Mouse (Mus musculus) heart, adult 9 months (tissue): ENCODE data around the gene Dlg2.
A peak's percentile ranks its signal among the peaks of the same experiment; 100 is the strongest.

ENCODE experiments used
- DNase-seq, 2 experiments: peaks; one replicate each; pipeline ENCODE4 v3.0.0; 2022; ENCODE audit warnings: low spot score in 2 of 2

Dlg2 gene

GRCm38 (mm10) chr7:92066851-92067250 lies 1590.4 kb downstream of the Dlg2 start:
- no peak for DNase-seq

GRCm38 (mm10) chr7:92087429-92087828 lies 1611.0 kb downstream of the Dlg2 start:
- DNase-seq: no peak

GRCm38 (mm10) chr7:92093860-92094259 lies 1617.4 kb downstream of the Dlg2 start:
- no peak for DNase-seq

- DNase-seq: no peak
Observed at GRCm38 (mm10) chr7:92095198-92095597, 1618.7 kb downstream of the Dlg2 start.

- no peak for DNase-seq
Observed at GRCm38 (mm10) chr7:92100847-92101246, 1624.4 kb downstream of the Dlg2 start.

- peak in 1 of 2 experiments; percentile 44 for DNase-seq
Observed at GRCm38 (mm10) chr7:92102892-92103543, 1626.5 kb downstream of the Dlg2 start.

- DNase-seq: no peak
Observed at GRCm38 (mm10) chr7:92105477-92105876, 1629.0 kb downstream of the Dlg2 start.

GRCm38 (mm10) chr7:92105956-92106355 lies 1629.5 kb downstream of the Dlg2 start:
- DNase-seq: no peak

GRCm38 (mm10) chr7:92113065-92113464 lies 1636.6 kb downstream of the Dlg2 start:
- no peak for DNase-seq

GRCm38 (mm10) chr7:92115237-92115871 lies 1638.9 kb downstream of the Dlg2 start:
- no peak for DNase-seq

- DNase-seq: no peak
Observed at GRCm38 (mm10) chr7:92123276-92123675, 1646.8 kb downstream of the Dlg2 start.

GRCm38 (mm10) chr7:92125886-92126285 lies 1649.4 kb downstream of the Dlg2 start:
- DNase-seq: no peak

- peak in 1 of 2 experiments; percentile 6 for DNase-seq
Observed at GRCm38 (mm10) chr7:92134301-92134700, 1657.8 kb downstream of the Dlg2 start.

GRCm38 (mm10) chr7:92135624-92136023 lies 1659.2 kb downstream of the Dlg2 start:
- no peak for DNase-seq

- peak in 1 of 2 experiments; percentile 11 for DNase-seq
Observed at GRCm38 (mm10) chr7:92140051-92140817, 1663.8 kb downstream of the Dlg2 start.

- DNase-seq: no peak
Observed at GRCm38 (mm10) chr7:92147499-92147898, 1671.0 kb downstream of the Dlg2 start.

- DNase-seq: no peak
Observed at GRCm38 (mm10) chr7:92150768-92151167, 1674.3 kb downstream of the Dlg2 start.

- peak in 1 of 2 experiments; percentile 13 for DNase-seq
Observed at GRCm38 (mm10) chr7:92154603-92155002, 1678.1 kb downstream of the Dlg2 start.

- no peak for DNase-seq
Observed at GRCm38 (mm10) chr7:92163150-92163549, 1686.7 kb downstream of the Dlg2 start.

- DNase-seq: no peak
Observed at GRCm38 (mm10) chr7:92164316-92164715, 1687.8 kb downstream of the Dlg2 start.

GRCm38 (mm10) chr7:92164875-92165518 lies 1688.5 kb downstream of the Dlg2 start:
- no peak for DNase-seq

GRCm38 (mm10) chr7:92180029-92180428 lies 1703.6 kb downstream of the Dlg2 start:
- no peak for DNase-seq
